Mouse (Mus musculus): Measurements from ENCODE around the gene Tyrobp.
A peak's percentile ranks its signal among the peaks of the same experiment; 100 is the strongest.

The Tyrobp gene

DNA sequence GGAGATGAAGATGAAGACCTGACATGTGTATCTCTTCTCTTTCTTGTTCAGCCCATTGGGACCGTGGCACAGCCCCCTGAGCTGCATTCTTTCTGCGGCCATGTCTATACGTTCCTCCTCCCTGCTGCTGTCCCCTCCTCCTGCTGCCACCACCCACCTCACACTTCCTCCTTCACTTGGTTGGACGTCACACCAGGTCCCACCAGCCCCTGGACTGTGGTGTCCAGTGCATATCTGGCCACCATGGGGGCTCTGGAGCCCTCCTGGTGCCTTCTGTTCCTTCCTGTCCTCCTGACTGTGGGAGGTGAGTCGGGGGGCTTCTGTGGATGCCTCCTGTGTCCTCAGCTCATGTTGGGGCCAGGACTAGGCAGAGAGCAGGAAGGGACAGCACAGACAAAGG is at the start of gene Tyrobp:
Tyrobp (plus strand) TSS at position 165 of the 400 bp plus-strand sequence.
- no peak for DNase-seq

- DNase-seq = peak in 1 of 2 experiments; percentile 0
These were observed 46.1 kb upstream of the Tyrobp start for GRCm38 (mm10) chr7:30367466-30367865.

DNA sequence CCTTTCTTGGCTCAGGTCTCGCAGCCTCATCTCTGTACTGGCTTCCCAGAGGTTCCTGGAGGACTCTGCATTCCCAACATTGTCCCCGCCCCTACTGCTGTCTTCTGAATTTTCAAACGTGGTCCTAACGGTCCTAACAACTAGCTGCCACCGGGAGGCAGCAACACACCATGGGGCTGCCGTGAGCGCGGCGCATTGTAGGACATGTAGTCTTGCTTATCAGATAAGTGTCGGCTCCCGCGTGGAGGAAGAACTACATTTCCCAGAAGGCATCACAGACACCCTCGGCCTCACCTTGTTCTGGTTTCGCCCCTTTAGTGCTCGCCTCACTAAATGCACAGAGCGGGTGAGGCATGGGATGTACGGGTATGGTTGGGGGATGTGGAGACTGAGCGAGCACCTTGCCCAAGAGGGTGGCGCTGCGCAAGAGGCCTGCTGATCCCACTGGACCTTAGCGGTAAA is 40.0 kb upstream of the Tyrobp start:
- DNase-seq = peak; percentile 94 to 98

DNA sequence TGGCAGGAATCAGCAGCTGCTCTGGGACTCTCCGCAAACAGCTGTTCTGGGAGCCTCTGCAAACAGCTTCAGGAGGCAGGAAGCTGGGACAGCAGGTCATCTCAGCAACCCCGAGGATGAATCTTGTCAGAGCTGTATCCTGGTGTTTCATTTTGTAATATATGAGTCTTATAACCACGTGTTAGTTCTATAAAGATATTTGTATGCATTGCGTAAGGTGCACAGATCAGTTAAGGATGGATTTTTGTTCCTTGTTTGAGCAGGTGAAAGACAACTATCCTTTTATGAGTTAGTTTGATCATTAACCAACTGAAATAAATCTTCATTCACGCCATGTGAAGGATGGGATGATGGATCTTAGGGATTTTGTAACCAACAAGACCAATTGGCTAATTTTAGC is 33.5 kb upstream of the Tyrobp start:
- no peak for DNase-seq

GRCm38 (mm10) chr7:30384106-30384505 is 29.5 kb upstream of the Tyrobp start:
- no peak for DNase-seq

GRCm38 (mm10) chr7:30392746-30393520 is 20.6 kb upstream of the Tyrobp start:
- no peak for DNase-seq

- DNase-seq = no peak
These were observed 19.9 kb upstream of the Tyrobp start for GRCm38 (mm10) chr7:30393631-30394030.

- no peak for DNase-seq
These were observed 19.2 kb upstream of the Tyrobp start for GRCm38 (mm10) chr7:30394379-30394778.

DNA sequence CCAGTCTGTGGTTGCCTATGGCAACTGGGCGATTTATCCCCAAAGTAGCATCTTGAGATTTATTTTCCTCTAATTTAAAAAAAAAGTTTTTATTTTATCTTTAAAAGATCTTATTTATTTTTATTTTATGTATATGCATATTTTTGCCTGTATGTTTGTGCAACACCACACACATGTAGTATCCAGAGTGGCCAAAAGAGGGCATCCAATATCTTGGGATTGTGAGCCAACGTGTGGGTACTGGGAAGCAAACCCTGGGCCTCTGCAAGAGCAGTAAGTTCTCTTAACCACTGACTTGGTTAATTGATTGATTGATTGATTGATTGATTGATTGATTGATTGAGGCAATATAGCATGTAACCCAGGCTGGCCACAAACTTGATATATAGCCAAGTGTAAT is 18.7 kb upstream of the Tyrobp start:
- DNase-seq = no peak

DNA sequence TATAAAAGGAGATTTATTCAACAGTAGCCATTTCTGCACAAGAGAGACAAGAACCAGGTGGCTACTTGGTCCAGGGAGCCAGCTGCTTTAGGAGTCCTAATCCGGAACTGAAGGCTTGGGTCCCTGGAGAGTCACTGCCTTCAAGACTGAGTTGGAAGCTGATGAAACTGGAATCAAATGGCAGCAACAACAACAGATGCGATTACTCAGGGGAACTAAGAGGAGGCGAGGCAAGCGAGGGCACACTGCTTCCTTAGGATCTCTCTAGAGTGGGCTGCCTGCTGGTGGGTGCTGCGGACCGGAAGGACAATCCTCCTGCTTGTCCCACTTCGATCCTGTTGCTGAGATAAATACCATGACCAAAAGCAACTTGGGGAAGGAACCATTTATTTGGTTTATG is 13.9 kb upstream of the Tyrobp start:
- DNase-seq = no peak

- no peak for DNase-seq
These were observed 11.2 kb upstream of the Tyrobp start for GRCm38 (mm10) chr7:30402343-30402742.

DNA sequence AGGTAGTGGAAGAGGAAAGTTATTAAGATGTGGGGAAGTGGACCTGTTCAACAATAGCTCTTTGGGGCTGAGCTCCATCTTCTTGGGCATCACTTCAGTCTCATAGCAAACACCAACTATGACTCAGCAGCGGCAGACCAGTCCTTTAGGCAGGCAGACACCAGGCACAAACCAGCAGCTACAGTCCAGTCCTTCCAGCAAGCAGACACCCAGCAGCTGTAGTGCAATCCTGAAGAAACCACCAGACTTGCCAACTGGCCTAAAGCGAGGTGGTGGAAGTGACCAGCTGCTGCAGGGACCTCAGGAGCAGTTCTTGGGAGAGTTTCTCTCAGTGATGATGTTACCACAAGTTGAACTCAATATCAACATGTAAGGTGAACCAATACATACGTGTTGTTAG is 4.9 kb upstream of the Tyrobp start:
- no peak for DNase-seq

GRCm38 (mm10) chr7:30409789-30410188 is 3.8 kb upstream of the Tyrobp start:
- no peak for DNase-seq

GRCm38 (mm10) chr7:30411023-30411422 is 2.5 kb upstream of the Tyrobp start:
- DNase-seq = no peak

GRCm38 (mm10) chr7:30412735-30413147 is 819 bp upstream of the Tyrobp start:
- no peak for DNase-seq

DNA sequence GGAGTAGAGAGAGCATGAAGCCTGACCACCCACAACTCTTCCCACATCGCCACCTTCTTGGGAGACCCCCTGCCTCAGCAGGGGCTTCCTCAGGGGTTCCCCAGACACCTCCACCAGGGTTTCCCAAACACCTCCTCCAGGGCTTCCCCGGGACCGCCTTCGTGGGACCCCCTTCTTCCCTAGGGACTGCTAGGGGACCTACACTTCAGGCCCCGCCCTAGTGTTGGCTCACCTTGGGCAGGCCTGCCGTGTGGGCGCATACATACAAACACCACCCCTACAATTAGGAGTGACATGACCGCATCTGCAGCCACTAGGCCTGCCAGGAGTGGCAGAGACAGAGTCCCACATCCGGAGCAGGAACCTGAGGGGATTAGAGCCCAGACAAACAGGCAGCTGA is 4.3 kb downstream of the Tyrobp start:
- DNase-seq = no peak

- no peak for DNase-seq
These were observed 6.3 kb downstream of the Tyrobp start, which contains the start of gene Hcst for GRCm38 (mm10) chr7:30419561-30420499. TSS of gene Hcst (minus strand) at chr7:30419854.

DNA sequence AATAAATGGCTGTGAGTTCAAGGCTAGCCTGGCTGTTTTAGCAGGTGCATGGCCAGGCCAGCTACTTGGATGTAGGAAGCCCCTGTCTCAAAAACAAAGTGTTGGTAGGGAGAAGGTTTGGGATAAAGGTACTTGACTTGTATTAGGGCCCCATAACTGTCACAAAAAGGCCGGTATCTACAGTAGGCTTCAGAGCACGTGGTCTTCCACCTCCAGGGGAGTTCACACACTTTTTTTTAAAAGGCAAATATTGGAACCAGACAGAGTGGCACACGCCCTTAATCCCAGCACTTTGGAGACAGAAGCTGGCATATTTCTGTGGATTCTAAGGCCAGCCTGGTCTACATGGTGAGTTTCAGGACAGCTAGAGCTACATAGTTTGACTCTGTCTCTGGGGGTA is 7.1 kb downstream of the Tyrobp start:
- no peak for DNase-seq

DNA sequence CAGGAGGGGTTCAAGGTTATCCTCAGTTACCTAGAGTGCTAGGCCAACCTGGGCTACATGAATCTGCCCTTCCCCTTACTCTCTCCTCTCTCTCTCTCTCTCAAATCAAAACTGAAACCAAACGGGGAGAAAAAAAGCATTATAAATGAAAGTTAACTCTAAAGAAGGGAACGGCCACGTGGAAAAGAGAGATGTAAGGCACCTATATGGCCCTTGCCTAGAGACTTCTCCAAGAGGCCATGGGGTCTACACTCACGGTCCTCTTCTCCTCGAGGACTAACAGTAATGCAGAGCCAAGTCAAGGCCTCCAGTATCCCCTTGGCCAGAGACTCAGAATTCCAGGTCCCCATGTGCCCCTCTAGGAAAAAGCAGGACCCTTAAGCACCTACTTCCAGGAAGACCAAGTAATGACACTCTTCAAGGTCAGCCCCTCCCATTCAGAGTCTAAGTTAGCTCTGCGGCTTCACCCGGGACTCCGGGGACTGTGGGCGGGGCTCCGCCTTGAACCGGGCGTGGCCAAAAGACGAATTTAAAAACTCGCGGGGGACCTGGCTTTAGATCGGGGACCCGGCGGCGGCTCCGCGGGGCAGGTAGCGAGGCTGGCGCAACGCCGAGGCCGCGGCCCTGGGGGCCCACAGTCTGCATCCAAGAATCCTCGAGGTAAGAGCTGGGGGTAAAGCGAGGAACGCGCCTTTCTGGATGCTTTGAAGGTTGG is 7.8 kb downstream of the Tyrobp start, which contains the start of gene Nfkbid:
Nfkbid (plus strand) TSS at position 558 of the 715 bp plus-strand sequence.
- DNase-seq = peak; percentile 67 to 76

DNA sequence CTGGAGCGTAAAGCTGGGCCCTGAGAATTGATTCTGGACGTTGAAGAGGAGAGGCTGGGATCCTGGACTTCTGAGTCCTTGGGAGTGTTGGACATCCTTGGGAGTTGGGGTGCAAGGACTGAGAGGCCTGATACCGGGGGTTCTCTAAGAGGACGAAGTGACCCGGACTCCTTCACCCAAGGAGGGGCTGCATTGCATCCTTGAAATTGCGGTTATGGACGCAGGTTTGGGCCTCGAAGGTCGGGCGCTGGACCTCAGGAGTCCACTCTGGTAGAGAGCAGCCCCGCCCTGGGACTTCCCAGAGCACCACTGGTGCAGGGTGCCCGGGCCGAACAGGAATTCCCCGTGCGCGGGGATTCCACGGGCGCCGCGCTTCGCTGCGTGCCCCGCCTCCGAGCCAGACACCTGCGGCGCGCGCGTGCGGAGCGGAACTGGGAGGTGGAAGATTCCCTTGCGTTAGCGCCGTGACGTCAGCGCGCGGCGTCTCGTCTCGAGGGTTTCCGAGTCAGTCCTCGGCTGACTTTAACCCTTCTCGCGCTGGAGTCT is 8.4 kb downstream of the Tyrobp start:
- peak; percentile 96 to 97 for DNase-seq

GRCm38 (mm10) chr7:30422560-30422959 is 9.0 kb downstream of the Tyrobp start:
- no peak for DNase-seq

- DNase-seq = peak; percentile 59 to 71
These were observed 9.6 kb downstream of the Tyrobp start for GRCm38 (mm10) chr7:30423071-30423641.

All from cerebellum, adult 18-20 months (tissue).